Mouse (Mus musculus) liver, embryonic 14.5 days (tissue): ENCODE results near the gene Glmn. TPM values are rescaled to one million over a fixed set of nuclear protein-coding genes. Genes with fewer than 3 reads are reported as not detected.

Experiments
- ATAC-seq: fragments of 200-750 bp; cut with Nextera tagmentation; 2 replicates; pipeline ENCODE4 v1.8.0; 2017; ENCODE audit warnings: moderate number of reproducible peaks, mild to moderate bottlenecking, moderate library complexity; ENCODE audit not compliant: insufficient read depth
- DNase-seq, 3 experiments: peaks; one replicate each; pipeline ENCODE4 v3.0.0-alpha.2; 2012 to 2013; ENCODE audit warnings: low read depth in 3 of 3, low spot score in 3 of 3
- H3K27ac ChIP-seq: fragments of 300-500 bp; sonication (generic); 2 replicates; pipeline ENCODE4 v1.5.1; 2014; ENCODE audit warnings: moderate library complexity, mild to moderate bottlenecking, control low read depth, inconsistent platforms
- H3K27me3 ChIP-seq: fragments of 300-500 bp; sonication (generic); 2 replicates; pipeline ENCODE4 v1.6.1; 2014; ENCODE audit warnings: mild to moderate bottlenecking, low read length, moderate library complexity; ENCODE audit not compliant: control insufficient read depth, insufficient read depth
- H3K36me3 ChIP-seq: fragments of 300-500 bp; sonication (generic); replicated peaks from 2 replicates; pipeline ENCODE4 v1.6.1; 2014; ENCODE audit warnings: low read depth; ENCODE audit not compliant: control insufficient read depth, insufficient read depth
- H3K4me1 ChIP-seq, 2 experiments: fragments of 200-500 bp in 1 of 2; fragments of 300-500 bp in 1 of 2; sonication (generic) in 1 of 2; replicated peaks; 2 replicates each; pipeline ENCODE4 v1.6.1; 2012 to 2014; ENCODE audit warnings: antibody characterized with exemption in 1 of 2, inconsistent platforms in 1 of 2, low read length in 1 of 2; ENCODE audit not compliant: control insufficient read depth in 2 of 2, insufficient read depth in 2 of 2
- H3K4me2 ChIP-seq: fragments of 300-500 bp; sonication (generic); 2 replicates; pipeline ENCODE4 v1.6.1; 2014; ENCODE audit warnings: low read depth, mild to moderate bottlenecking, control low read depth, moderate library complexity
- H3K4me3 ChIP-seq, 2 experiments: fragments of 200-500 bp in 1 of 2; fragments of 300-500 bp in 1 of 2; sonication (generic) in 1 of 2; 2 replicates each; pipeline ENCODE4 v1.5.1; 2012 to 2014; ENCODE audit warnings: low read depth in 2 of 2, low read length in 2 of 2, mild to moderate bottlenecking in 2 of 2, control low read depth in 1 of 2, inconsistent platforms in 1 of 2, moderate library complexity in 1 of 2; ENCODE audit not compliant: insufficient read depth in 1 of 2
- H3K9ac ChIP-seq: fragments of 300-500 bp; sonication (generic); replicated peaks from 2 replicates; pipeline ENCODE4 v1.6.1; 2014; ENCODE audit warnings: mild to moderate bottlenecking, control low read depth, moderate library complexity
- H3K9me3 ChIP-seq: fragments of 300-500 bp; sonication (generic); 2 replicates; pipeline ENCODE4 v1.6.1; 2016; ENCODE audit warnings: low read length, mixed read lengths; ENCODE audit not compliant: control insufficient read depth
- CTCF ChIP-seq: IDR thresholded peaks from 2 replicates; pipeline ENCODE4 v1.5.1; 2016; ENCODE audit warnings: antibody characterized with exemption, low read depth, control low read depth
- EP300 ChIP-seq: IDR thresholded peaks from 2 replicates; pipeline ENCODE4 v1.6.1; 2016; ENCODE audit warnings: antibody characterized with exemption, low read depth
- WGBS: fragments of 180-500 bp; shearing (Covaris S2); extraction: QIAGEN DNeasy Blood & Tissue Kit; methylation state at CpG from one replicate; pipeline ENCODE4 v1.1.7; 2014; ENCODE audit not compliant: insufficient replicate concordance; 5-methylcytosine and 5-hydroxymethylcytosine counted together
- polyA plus RNA-seq, 2 experiments: library from polyadenylated mRNA; depleted of rRNA in 1 of 2; stranded (reverse) in 1 of 2; unstranded in 1 of 2; fragments of >200 nt; fragmentation: Nextera tagmentation in 1 of 2; extraction: Ambion mirVana in 1 of 2; gene quantifications; 2 replicates each; pipeline versions ENCODE4 v1.2.1 to v1.2.3; 2012 to 2014

The Glmn gene
- polyA plus RNA-seq, 2 experiments: 3.1 to 6.2 TPM

GRCm38 (mm10) chr5:107633651-107634050, 36.0 kb upstream of the Glmn start:
- no peak overlapping the region for H3K4me3 ChIP-seq
- 81% methylated on average over 4 of the region's 4 CpGs for WGBS
- DNase-seq (no peak), ATAC-seq (no peak)
- no peaks in the 10 kb centered on the region for H3K4me1 ChIP-seq
- H3K4me2 ChIP-seq: no peak overlapping the region
- no peaks in the 10 kb centered on the region for H3K36me3 ChIP-seq
- H3K27me3 ChIP-seq: no peaks in the 10 kb centered on the region
- no peak overlapping the region for H3K27ac ChIP-seq
- no peaks in the 10 kb centered on the region for H3K9me3 ChIP-seq
- TF ChIP-seq CTCF (no peak), EP300 (no peak)
- H3K9ac ChIP-seq: no peak overlapping the region

- Histone ChIP-seq H3K4me3 (no peak overlapping the region), H3K4me1 (peaks cover 0 to 2% of the 10 kb centered on the region in 2 experiments; a peak in 1 of 4 replicates), H3K4me2 (no peak overlapping the region), H3K9ac (no peak overlapping the region), H3K9me3 (no peaks in the 10 kb centered on the region), H3K27me3 (no peaks in the 10 kb centered on the region), H3K27ac (no peak overlapping the region), H3K36me3 (no peaks in the 10 kb centered on the region)
- WGBS: 34% methylated on average over 3 of the region's 3 CpGs
- DNase-seq (no peak), ATAC-seq (peak; percentile 68)
- no peak for TF ChIP-seq CTCF
- peak; percentile 44; the same call in 1 of the 2 replicates for TF ChIP-seq EP300
These were observed 23.6 kb upstream of the Glmn start for GRCm38 (mm10) chr5:107621327-107621726.

GRCm38 (mm10) chr5:107617986-107618385, 20.3 kb upstream of the Glmn start:
- Histone ChIP-seq H3K4me1 (peaks cover 0 to 4% of the 10 kb centered on the region in 2 experiments; a peak in 2 of 4 replicates), H3K9ac (no peak overlapping the region), H3K36me3 (no peaks in the 10 kb centered on the region), H3K27ac (no peak overlapping the region), H3K27me3 (no peaks in the 10 kb centered on the region), H3K4me2 (no peak overlapping the region), H3K9me3 (no peaks in the 10 kb centered on the region), H3K4me3 (no peak overlapping the region)
- DNase-seq (no peak), ATAC-seq (no peak)
- WGBS: 76% methylated on average over 6 of the region's 6 CpGs
- TF ChIP-seq CTCF (no peak), EP300 (no peak)

- Histone ChIP-seq H3K9me3 (no peaks in the 10 kb centered on the region), H3K36me3 (no peaks in the 10 kb centered on the region), H3K4me3 (no peak overlapping the region), H3K4me2 (no peak overlapping the region), H3K4me1 (peaks cover 0 to 2% of the 10 kb centered on the region in 2 experiments; a peak in 2 of 4 replicates), H3K27me3 (no peaks in the 10 kb centered on the region), H3K9ac (no peak overlapping the region), H3K27ac (no peak overlapping the region)
- 3% methylated on average over 2 of the region's 2 CpGs for WGBS
- ATAC-seq (no peak), DNase-seq (peak; percentile 34 to 39 (median 36))
- no peak for TF ChIP-seq EP300
- TF ChIP-seq CTCF: peak; percentile 87
These were observed 13.5 kb upstream of the Glmn start for GRCm38 (mm10) chr5:107611224-107611623.

GRCm38 (mm10) chr5:107598380-107598779, 692 bp upstream of the Glmn start:
- peak overlapping the region; percentile 81 for H3K9ac ChIP-seq
- WGBS: 11% methylated on average over 4 of the region's 4 CpGs
- DNase-seq (no peak), ATAC-seq (no peak)
- TF ChIP-seq CTCF (no peak), EP300 (no peak)
- H3K27ac ChIP-seq: no peak overlapping the region
- no peaks in the 10 kb centered on the region; the same call in 1 of the 2 replicates for H3K36me3 ChIP-seq
- H3K27me3 ChIP-seq: no peaks in the 10 kb centered on the region
- H3K4me3 ChIP-seq: peak overlapping the region in 1 of 2 experiments; percentile 83; a peak in 2 of 4 replicates
- H3K4me2 ChIP-seq: peak overlapping the region; percentile 76
- H3K9me3 ChIP-seq: no peaks in the 10 kb centered on the region
- peaks cover 4% of the 10 kb centered on the region in 2 experiments; a peak in 2 of 4 replicates for H3K4me1 ChIP-seq
